Mouse (Mus musculus) mesoderm, embryonic 11.5 days (tissue): ENCODE measurements around the gene Rab25.
"Not testable (repeated sequence)": the region's sequence is repeated elsewhere in the genome, so short reads cannot be mapped to it uniquely, and the experiment has no call there.

Source experiments
- DNase-seq: peaks from one replicate; pipeline ENCODE4 v3.0.0-alpha.2; 2012; ENCODE audit warnings: low read depth, low spot score

Rab25 gene

DNA sequence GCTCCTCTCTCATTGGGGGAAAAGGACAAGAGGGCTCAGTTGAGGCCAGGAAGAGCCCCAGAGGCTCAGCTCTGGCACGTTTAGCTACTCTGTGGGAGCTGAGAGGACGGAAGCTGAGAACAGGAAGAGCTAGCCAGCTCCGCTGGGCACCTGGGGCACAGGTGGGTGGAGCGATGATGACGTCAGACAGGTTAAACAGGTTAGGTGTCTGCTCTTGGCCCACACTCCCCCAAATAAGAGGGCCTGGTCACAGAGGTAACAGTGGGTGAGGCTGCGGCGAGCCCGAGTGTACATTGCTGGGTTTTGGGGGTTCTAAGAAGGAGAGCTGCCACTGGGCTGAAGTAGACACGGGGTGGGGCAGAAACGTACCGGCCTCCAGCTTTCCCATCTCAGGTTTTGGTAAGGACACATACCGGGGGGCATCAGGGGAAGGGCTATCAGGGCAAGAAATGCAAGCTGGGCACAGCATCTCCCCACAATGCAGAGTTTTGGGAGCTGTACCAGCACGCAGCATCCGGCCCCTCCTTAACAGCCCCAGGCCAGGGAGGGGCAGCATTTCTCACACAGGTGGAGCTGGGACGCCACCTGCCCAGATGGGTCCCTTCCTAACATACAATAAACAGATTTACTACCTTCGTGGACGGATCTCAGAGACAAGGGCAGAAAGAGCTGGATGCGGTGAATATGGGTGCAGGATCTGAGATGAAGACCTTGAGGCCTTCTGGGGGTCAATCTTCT, at the start of gene Rab25:
Rab25 (minus strand) TSS at position 121 of the 738 bp plus-strand sequence.
- no peak for DNase-seq

DNA sequence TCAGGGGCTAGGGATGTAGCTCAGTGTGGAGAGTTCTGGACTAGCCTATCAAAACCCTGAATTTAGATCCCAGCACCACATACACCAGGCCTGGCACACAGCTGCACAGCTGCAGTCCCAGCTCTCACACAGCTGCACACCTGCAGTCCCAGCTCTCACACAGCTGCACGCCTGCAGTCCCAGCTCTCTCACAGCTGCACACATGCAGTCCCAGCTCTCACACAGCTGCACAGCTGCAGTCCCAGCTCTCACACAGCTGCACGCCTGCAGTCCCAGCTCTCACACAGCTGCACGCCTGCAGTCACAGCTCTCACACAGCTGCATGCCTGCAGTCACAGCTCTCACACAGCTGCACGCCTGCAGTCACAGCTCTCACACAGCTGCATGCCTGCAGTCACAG, 48.4 kb upstream of the Rab25 start:
- not testable (repeated sequence) for DNase-seq

DNA sequence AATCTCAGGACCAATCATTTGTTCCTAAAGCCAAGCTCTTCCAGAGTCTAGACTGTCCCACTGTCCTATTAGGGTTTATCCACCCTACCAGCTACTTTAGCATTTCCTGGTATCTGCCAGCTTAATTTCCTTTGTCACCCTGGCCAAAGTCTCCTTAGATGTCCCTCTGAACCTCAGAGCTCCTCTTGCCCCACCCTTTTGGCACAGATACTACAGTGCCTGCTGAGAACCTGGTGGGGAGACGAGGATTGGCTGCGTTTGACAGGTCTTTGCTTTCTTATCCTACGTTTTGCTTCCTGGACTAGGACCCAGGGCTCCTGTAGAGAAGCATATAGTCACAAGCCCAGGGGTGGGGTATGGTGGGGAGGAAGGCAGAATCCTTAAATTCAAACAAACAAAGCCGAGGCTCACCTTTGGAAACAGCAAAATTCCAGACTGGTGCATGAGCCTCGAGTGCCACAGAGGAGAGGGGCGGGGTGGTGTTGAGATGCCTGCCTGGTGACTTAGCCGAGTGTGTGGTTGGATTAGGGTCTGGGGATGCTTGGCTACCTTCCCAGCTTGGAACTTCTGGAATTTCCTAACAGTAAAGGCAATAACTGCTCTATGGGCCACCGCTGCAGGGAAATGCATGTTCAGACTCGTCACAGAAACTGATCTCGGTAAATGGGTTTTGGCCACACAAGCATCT, 45.9 kb upstream of the Rab25 start:
- no peak for DNase-seq

DNA sequence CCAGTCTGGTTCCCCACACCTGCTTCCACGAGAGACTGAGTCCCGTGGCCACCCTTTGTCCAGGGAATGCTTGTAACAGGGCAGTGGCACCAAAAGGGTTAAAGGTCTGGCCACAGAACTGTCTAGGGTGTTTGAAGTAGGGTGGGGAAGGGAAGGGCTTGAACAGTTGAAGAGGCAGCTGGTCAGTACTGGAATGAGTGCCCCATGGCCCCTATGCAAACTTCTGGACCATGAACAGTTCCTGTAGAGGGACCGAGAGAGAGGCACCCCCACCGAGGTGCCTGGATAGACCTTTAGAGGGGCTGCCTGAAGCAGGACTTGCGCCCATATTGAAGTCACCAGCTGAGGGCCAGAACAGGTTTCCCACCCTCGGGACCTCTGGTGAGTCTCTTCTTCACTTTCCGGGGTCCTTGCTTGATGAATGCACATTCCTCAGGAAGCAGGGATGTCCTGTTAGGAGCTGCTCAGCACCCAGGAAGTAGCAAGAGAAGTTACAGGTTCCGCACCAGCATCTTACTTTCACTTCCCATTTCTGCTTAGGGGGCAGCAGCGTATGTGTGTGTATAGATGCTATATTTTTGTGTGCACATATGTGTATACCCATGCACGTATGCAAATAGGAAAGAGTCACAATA, 45.0 kb upstream of the Rab25 start:
- DNase-seq: no peak

DNA sequence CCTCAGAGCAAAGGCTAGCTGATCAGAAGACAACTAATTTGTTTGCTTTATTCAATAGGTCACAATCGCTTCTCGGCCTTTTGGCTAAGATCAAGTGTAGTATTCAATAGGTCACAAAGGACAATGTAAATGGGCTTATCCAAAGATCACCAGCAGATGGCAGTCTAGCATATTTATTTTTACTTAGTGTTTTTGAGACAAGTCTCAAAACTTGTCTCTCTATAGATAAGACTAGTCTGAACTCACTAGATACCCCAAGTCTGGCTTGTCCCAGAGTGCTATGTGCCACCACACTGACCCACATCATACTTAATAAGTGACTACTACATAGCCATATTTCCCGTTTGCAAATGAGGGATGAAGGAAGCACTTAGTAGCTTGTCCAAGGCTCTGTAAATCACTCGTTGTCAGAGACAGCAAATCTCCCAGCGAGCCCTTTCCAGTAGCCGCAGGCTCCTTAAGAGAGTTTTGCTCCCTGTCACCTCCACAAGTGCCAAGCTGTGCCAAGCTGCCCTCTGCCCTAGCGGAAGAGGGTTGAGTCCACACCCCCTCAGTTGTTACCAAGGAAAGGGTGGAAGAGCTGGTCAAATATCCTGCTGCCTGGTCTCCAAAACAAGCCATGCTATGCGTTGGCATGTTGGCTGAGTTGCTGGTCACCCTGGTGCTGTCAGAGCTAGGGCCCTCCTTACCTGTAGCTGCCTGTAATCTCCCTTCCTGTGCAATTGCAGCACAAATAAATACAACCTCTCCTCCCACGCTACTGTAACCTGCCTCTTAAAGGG, 44.0 kb upstream of the Rab25 start:
- peak; percentile 76 for DNase-seq

DNA sequence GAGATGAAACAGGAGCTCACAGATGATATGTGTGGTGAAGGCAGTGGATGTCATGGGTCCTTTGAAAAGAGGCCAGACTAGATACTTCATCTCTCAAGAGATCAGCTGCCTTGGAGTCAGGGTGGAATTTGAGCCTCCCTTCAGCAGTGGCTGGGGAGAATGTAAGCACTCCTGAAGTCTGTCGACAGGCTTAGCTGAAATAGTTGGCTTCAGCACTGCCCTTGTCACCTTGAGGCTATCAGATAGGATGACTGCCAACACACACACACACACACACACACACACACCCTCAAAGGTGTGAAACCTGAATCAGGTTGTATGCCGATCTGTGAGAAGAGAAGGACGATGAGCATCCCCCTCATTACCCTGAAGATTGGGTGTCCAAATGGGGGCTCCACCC, 42.9 kb upstream of the Rab25 start:
- no peak for DNase-seq

DNA sequence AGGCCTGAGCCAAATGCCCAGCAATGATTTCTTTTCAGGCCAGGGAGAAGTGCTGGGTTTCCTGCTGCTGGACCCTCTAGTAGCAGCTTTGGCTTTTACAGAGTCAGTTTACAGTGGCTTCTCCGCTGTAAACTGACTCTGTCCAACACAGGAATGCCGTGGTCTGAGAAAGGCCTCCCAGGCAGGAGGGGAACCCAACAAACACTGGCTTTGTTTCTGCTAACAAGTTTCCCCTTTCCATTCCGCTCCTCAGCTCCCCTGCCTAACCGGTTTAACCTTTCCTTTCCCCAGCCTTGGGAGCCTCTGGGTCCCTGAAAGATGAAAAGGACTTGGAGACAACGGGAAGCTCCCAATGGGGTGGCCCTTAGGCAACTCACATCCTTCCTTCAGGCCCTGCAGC, 42.1 kb upstream of the Rab25 start:
- no peak for DNase-seq

DNA sequence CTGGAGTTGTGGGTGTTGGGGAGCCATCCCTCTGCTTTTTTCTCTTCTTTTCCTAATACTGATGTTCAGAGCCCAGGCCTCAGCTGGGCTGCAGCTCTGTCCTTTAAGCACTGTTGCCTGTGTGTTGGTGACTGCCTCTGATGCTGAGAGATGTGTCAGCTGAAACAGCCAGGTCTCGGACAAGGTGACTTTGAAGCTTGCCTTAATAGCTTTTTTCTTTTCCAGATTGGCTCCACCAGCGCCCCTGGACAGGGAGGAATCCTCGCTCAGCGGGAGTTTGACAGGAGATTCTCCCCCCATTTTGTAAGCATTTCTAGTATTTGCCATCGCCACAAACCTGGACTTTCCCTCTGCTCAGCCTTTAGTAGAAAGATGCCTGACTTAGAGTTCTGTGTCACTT, 38.5 kb upstream of the Rab25 start:
- DNase-seq: no peak

DNA sequence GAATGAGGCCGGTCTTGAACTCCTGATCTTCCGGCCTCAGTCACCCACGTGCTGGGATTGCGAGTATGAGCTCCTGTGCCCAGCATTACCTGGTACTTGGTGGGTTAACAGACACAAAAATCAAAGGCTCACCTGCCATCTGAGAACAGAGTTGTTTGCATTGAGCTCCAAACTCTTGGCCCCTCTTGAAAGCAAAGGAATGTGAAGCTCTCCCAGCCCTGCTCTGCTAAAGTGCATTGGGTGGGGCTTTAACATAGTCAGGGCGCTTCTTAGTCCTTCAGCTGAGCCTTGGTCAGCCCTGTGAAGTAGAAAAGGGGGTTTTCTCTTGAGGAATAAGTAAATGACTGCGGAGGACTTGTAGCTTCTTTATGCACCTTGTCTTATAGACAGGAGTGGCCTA, 37.7 kb upstream of the Rab25 start:
- DNase-seq: no peak

DNA sequence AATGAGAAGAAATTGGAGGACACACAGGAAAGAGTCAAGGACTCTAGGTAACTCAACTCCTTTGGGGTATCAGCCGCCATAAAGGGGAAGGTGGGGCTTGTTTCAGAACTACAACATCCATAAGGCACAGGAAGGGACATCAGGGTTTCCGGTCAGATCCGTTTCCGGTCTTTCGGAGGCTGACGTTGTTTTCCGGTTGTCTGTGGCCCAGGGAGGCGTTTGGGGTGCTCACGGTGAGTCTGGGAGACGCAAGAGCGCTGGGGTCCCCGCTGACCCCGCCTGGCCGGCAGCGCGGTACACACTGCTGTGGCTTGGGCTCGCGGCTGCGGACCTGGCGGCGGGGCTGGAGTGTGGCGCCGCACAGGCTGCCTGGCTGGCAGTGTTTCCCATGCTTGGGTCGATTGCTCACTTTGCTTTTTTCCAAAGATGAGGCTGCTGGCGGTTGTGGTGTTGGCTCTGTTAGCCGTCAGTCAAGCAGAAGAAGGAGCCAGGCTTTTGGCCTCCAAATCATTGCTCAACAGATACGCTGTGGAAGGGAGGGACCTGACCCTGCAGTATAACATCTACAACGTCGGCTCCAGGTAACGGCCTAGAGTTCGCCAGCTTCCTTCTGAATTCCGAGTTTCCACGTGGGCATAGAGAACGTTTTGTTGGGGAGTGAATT, 31.5 kb upstream of the Rab25 start:
- peak; percentile 75 for DNase-seq

DNA sequence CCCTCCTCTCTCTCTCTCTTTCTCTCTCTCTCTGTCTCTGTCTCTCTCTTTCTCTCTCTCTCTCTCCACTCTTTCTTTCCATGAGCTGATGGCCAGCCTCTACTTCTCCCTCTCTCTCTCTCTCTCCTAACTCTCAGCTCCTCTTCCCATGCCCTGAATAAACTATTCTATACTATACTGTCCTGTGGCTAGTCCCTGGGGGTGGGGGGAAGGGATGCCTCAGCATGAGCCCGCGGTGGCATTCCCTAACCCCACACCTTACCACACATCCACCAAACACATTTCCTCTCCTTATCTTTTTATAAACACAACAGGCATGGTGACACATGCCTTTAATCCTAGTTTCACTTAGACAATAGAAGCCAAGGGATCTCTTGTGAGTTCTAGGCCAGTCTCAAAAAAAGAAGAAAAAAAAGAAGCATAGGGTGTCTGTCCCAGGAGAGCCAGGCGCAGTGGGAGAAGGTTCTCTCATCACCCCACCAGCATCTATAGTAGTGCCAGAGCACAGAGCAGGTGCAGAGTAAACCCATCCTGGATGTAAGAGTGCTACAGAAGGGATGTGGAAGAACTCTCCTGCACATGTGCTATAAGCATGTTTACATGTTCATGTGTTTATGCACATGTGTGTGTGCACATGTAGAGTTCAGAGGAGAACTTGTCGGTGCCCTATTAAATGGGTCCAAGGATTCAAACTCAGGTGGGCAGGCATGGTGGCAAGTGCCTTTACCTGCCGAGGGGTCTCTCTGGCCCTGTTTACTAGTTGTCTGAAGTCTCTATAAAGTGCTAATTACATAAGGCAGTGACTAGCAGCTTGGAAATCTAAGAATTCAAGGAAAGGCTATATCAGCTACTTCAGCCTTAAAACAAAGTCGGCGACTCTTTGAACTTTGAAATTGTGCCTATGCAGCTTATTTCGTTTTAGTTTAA, 30.7 kb upstream of the Rab25 start:
- no peak for DNase-seq

DNA sequence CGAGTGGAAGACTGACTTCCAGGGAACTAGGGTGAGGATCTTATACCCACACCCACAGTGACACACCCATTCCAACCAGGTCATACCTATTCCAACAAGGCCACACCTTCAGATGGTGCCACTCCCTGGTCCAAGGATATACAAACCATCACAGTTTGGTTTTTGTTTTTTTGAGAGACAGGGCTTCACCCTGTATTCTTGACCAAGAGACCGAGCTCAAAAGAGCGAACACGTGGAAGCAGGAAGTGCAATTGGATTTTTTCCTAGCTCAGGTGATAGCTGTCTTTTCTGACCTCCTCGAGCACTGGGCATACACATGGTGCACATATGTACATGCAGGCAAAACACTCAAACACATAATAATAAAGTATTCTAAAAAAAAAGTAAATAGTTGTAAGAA, 29.7 kb upstream of the Rab25 start:
- not testable (repeated sequence) for DNase-seq

DNA sequence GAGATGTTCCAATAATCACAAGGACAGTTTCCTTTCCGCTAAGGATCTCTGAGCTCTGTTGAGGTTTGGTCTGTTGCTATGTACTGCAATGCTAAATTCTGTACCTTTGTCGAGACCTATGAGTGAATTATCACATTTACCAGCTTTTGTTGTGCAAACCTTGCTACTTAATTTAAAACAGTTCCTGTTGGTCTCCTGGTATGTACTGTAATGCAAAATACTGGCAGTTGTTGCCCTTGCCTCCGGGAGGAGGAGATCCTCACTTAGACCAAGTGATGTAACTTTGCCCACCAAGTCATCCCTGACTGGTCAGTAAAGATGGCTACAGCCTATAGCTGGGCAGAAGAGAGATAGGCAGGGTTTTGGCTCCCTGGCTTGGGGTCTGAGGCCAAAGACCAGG, 27.4 kb upstream of the Rab25 start, which contains the start of gene Ssr2:
Ssr2 (plus strand) TSS at position 337 of the 400 bp plus-strand sequence.
- no peak for DNase-seq

DNA sequence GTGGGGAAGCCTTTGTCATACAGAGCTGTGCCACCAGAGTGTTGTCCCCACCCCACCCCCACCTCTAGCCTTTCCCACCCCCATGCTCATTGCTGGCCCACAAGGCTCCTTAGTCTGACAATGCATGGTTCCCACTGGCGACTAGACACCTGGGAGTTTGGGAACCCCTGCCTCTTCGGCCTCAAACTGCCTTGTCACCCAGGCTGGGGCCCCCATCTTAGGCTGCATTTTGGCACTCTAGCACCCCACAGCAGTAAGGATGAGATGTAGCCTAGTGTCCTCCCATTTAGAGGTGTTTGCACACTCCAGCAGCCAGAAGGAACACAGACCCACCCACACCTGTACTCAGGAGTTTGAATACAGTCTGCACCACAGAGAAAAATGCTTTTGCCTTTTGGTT, 25.7 kb upstream of the Rab25 start:
- no peak for DNase-seq

DNA sequence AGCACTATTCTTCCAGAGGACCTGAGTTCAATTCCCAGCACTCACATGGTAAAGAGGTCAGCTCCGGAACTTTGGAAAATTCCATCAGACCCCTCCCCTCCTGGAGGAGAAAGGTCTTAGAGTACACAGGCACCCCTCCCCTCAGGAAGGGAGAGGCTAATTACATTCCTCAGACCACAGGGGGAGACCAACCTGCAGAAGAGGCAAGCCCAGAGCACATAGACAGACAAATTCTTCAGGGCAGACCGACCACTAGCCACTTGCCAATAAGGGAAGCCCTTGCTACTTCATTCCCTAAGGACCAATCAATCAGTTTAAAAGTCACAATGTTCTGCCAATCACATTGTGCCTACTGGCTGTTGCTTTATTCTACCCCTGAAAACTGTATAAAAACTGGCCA, 24.7 kb upstream of the Rab25 start:
- DNase-seq: no peak

DNA sequence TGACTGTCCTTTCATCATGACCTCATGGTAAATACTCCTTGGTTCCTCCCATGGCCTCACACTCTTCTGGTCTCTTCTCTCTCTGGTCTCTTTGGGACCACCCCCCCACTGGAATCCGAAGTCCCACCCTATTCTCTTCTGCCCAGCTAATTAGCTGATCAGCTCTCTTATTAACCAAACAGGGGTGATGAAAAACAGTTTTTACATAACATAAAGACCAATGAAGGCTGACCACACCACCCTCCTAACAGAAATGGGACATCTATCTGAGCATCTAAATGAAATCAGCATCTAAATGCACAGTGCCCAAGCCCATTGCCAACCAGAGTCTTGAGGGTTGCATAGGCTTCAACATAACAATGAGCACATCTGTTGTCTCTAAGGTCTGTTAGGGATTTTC, 23.8 kb upstream of the Rab25 start:
- DNase-seq: no peak

DNA sequence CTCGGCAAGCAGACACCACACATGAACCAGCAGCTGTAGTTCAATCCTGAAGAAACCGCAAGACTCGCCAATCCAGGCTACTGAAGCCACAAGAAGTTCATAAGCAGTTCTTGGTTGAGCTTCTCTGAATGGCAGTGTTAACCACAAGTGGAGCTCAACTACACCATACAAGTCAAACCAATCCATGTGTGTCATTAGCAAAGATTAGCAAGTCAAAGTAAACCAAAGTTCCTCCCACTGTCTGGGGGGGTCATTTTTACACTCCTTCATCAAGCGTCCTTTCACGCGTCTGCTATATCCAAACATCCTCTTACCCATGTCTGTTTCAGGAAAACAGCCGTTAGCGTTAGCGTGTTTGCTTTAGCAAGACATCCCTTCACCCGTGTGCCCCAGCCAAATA, 22.2 kb upstream of the Rab25 start:
- no peak for DNase-seq

DNA sequence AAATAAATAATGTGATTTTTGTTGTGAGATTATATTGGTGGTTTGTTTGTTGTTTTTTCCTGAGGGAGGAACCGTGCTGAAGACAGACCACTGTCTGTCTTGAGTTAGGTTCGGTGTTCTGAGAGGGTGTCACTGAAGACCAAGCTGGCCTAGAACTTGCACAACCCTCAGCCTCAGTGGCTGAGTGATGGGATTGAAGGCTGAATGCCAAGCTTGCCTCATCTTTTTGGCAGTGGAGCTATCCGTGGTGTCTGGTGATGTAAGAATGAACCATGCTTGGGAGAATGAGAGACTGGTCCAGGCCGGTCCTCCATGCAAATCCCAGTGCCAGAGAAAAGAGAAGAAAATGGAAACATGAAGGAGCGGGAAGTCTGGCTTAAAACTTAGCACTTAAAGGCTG, 21.6 kb upstream of the Rab25 start:
- no peak for DNase-seq

DNA sequence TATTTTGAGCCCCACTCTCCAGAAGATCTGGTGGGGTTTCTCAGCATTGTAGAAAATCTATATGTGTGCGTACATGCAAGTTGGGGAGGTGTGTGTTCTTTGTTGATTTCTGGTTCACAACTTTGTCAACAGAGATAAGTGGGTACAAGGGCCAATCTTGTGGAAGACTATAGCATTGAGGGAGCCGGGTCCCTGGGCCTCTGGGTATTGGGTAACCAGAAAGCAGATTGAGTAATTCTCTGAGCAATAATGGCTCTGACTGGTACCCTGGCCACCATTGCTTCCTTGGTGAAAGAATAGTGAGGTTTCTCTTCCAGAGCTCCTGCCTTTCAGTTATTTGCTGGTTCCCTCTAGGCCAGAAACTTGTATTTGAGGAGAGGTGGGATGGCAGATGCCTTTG, 21.0 kb upstream of the Rab25 start:
- no peak for DNase-seq

DNA sequence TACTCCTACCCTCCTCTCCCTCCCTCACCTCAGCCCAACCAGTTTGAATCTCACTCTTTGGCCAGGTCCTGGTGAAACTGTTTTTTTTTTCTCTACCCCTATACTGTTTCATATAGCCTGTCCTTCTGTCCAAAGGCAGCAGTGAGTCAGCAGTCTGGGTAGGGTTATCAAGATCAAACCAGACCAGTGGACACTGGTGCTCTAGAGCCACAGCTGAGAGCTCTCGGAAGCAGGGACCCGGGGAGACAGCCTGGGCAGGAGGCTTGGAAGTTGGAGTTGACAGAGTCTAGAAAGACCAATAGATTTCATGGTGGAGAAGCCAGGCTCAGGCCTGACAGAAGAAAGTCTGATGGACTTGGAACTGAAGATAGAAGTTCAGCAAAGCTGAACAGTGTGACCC, 20.5 kb upstream of the Rab25 start:
- no peak for DNase-seq
